Mouse (Mus musculus) MEL (cell line): Measurements from ENCODE around the gene Racgap1. TPM values are rescaled to one million over a fixed set of nuclear protein-coding genes. Genes with fewer than 3 reads are reported as not detected.

Source experiments
- DNase-seq: peaks from one replicate; pipeline ENCODE4 v3.0.0; 2011; ENCODE audit warnings: low read depth, low spot score
- H3K27ac ChIP-seq: 2 replicates; pipeline ENCODE4 v1.5.1; 2012; ENCODE audit warnings: low read depth, mild to moderate bottlenecking, control low read depth, low read length, moderate library complexity; ENCODE audit not compliant: control insufficient read depth
- H3K27me3 ChIP-seq, 2 experiments: fragments of 150-350 bp in 1 of 2; sonication (generic) in 1 of 2; 2 replicates each; pipeline ENCODE4 v1.6.1; 2012; ENCODE audit warnings: low read length in 2 of 2, mild to moderate bottlenecking in 2 of 2, improper control_type of control experiment in 1 of 2, moderate library complexity in 1 of 2; ENCODE audit not compliant: insufficient read depth in 2 of 2, control insufficient read depth in 1 of 2
- H3K36me3 ChIP-seq, 2 experiments: 2 replicates each; pipeline ENCODE4 v1.6.1; 2012 to 2014; ENCODE audit warnings: low read length in 2 of 2, improper control_type of control experiment in 1 of 2, inconsistent platforms in 1 of 2, mild to moderate bottlenecking in 1 of 2; ENCODE audit not compliant: insufficient read depth in 2 of 2, control insufficient read depth in 1 of 2
- H3K4me1 ChIP-seq, 2 experiments: fragments of 150-350 bp in 1 of 2; sonication (generic) in 1 of 2; 2 replicates each; pipeline ENCODE4 v1.6.1; 2012; ENCODE audit warnings: low read length in 2 of 2, improper control_type of control experiment in 1 of 2, mild to moderate bottlenecking in 1 of 2; ENCODE audit not compliant: insufficient read depth in 2 of 2, control insufficient read depth in 1 of 2
- H3K4me3 ChIP-seq, 2 experiments: fragments of 150-350 bp in 1 of 2; sonication (generic) in 1 of 2; 2 replicates each; pipeline ENCODE4 v1.5.1; 2012; ENCODE audit warnings: low read depth in 2 of 2, low read length in 2 of 2, mild to moderate bottlenecking in 2 of 2, moderate library complexity in 2 of 2, control low read depth in 1 of 2, improper control_type of control experiment in 1 of 2; ENCODE audit not compliant: control insufficient read depth in 1 of 2, insufficient read depth in 1 of 2
- H3K79me2 ChIP-seq: 2 replicates; pipeline ENCODE4 v1.6.1; 2012; ENCODE audit warnings: mild to moderate bottlenecking, low read length, moderate library complexity; ENCODE audit not compliant: control insufficient read depth, poor library complexity, insufficient read depth
- H3K9ac ChIP-seq: 2 replicates; pipeline ENCODE4 v1.6.1; 2012; ENCODE audit warnings: low read depth, mild to moderate bottlenecking, control low read depth, low read length, moderate library complexity; ENCODE audit not compliant: control insufficient read depth, poor library complexity, severe bottlenecking
- H3K9me3 ChIP-seq: fragments of 150-350 bp; sonication (generic); replicated peaks from 2 replicates; pipeline ENCODE4 v1.6.1; 2012; ENCODE audit warnings: mild to moderate bottlenecking, low read length, improper control_type of control experiment, moderate library complexity; ENCODE audit not compliant: insufficient read depth
- ELF1 ChIP-seq: IDR thresholded peaks from 2 replicates; pipeline ENCODE4 v1.6.1; 2014; ENCODE audit warnings: low read depth, mild to moderate bottlenecking, inconsistent platforms, low read length, improper control_type of control experiment, moderate library complexity
- EP300 ChIP-seq, 2 experiments: IDR thresholded peaks; 2 replicates each; pipeline ENCODE4 v1.6.1; 2011; ENCODE audit warnings: improper control_type of control experiment in 2 of 2, low read length in 2 of 2, low read depth in 1 of 2, mild to moderate bottlenecking in 1 of 2
- GATA1 ChIP-seq: IDR thresholded peaks from 2 replicates; pipeline ENCODE4 v1.6.1; 2011; ENCODE audit warnings: low read depth, low read length, improper control_type of control experiment
- RAD21 ChIP-seq: IDR thresholded peaks from 2 replicates; pipeline ENCODE4 v1.6.1; 2011; ENCODE audit warnings: mild to moderate bottlenecking, low read depth, low read length, improper control_type of control experiment
- SIN3A ChIP-seq: IDR thresholded peaks from 2 replicates; pipeline ENCODE4 v1.6.1; 2012; ENCODE audit warnings: low read length, improper control_type of control experiment, inconsistent platforms
- TBP ChIP-seq: IDR thresholded peaks from 2 replicates; pipeline ENCODE4 v1.8.0; 2011; ENCODE audit warnings: low read depth, low read length, improper control_type of control experiment
- USF2 ChIP-seq, 2 experiments: IDR thresholded peaks; 2 replicates each; pipeline ENCODE4 v1.6.1; 2011 to 2012; ENCODE audit warnings: improper control_type of control experiment in 2 of 2, low read length in 2 of 2, borderline replicate concordance in 1 of 2, inconsistent platforms in 1 of 2, low read depth in 1 of 2, mild to moderate bottlenecking in 1 of 2; ENCODE audit not compliant: insufficient read depth in 1 of 2
- polyA plus RNA-seq, 2 experiments: library from polyadenylated mRNA; stranded (reverse) in 1 of 2; unstranded in 1 of 2; fragments of >175 nt in 1 of 2; fragments of >200 nt in 1 of 2; gene quantifications; 2 replicates each; pipeline versions ENCODE4 v1.2.1 to v1.2.4; 2012; ENCODE audit warnings: low replicate concordance in 2 of 2, low read depth in 1 of 2; ENCODE audit not compliant: insufficient read length in 2 of 2, insufficient read depth in 1 of 2, missing spikeins in 1 of 2
- total RNA-seq: library from RNA; depleted of rRNA; stranded (reverse); fragments of 300-350 nt; gene quantifications from 2 replicates; pipeline ENCODE4 v1.2.3, GENCODE M21; 2012; rRNA removed

Racgap1 gene
- total and polyA plus RNA-seq, 3 experiments, result 126 to 367 (median 149) TPM

DNA sequence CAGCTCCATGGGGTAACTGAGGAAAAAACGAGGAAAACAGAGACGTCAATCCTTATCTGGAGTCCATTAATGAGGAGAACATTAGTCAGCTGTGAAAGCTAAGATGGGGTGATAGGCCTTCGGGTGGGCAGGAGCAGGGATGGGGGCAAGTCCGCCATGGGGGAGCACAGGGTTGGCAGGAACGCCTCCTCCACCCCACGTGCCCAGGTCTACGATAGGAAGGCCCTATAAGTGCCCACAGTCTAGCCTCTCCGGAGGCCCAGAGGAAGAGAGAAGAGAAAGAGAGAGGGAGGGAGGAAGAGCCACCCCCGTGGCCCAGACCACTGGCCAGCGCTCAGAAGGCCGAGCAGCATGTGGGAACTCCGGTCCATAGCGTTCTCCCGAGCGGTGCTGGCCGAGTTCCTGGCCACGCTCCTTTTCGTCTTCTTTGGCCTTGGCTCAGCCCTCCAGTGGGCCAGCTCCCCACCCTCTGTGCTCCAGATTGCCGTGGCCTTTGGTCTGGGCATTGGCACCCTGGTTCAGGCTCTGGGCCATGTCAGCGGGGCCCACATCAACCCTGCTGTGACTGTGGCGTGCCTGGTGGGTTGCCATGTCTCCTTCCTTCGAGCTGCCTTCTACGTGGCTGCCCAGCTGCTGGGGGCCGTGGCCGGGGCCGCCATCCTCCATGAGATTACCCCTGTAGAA lies 72.5 kb downstream of the Racgap1 start, which contains the start of gene Aqp2:
TSS of gene Aqp2 (plus strand) at position 254 of the 684 bp plus-strand sequence.
- TF ChIP-seq TBP, result no peak
- no peak for TF ChIP-seq RAD21
- no peak for TF ChIP-seq ELF1
- no peak for TF ChIP-seq EP300 (IDR thresholded peaks at IDR 0.05; ENCODE audit: low read depth in 1 of 2, low read length in 2 of 2)
- TF ChIP-seq GATA1, result no peak
- no peak for TF ChIP-seq USF2 (IDR thresholded peaks at IDR 0.05; ENCODE audit: borderline replicate concordance in 1 of 2, insufficient read depth in 1 of 2, low read depth in 1 of 2, low read length in 2 of 2)
- TF ChIP-seq SIN3A, result no peak
- TF ChIP-seq, all 39 proteins: peak for 0
- no peaks in the 10 kb centered on the region for H3K36me3 ChIP-seq
- H3K9ac ChIP-seq, result no peak within 1 kb of the TSS
- H3K79me2 ChIP-seq, result no peaks in the 10 kb centered on the region
- no peak for DNase-seq
- no peaks in the 10 kb centered on the region for H3K9me3 ChIP-seq
- H3K27ac ChIP-seq, result no peak within 1 kb of the TSS
- H3K27me3 ChIP-seq, result peaks cover 23 to 30% of the 10 kb centered on the region in 2 experiments
- H3K4me1 ChIP-seq, result no peaks in the 10 kb centered on the region
- H3K4me3 ChIP-seq, result no peak within 1 kb of the TSS

Other genes starting within 250 kb of the Racgap1 start
- 2.5 and 3.3 TPM in 2 replicates for gene Nckap5l, start 193.9 kb downstream of the Racgap1 start, total RNA-seq
- 10 to 100 TPM in 1 of 2 experiments, not detected in 1; 14.1 TPM for gene Nckap5l, start 193.9 kb downstream of the Racgap1 start, polyA plus RNA-seq
- 7.8 and 8.8 TPM in 2 replicates for gene Bcdin3d, start 176.9 kb downstream of the Racgap1 start, total RNA-seq
- gene Bcdin3d, start 176.9 kb downstream of the Racgap1 start, polyA plus RNA-seq, result 10 to 100 TPM; 13.7 to 31.3 TPM
- gene Faim2, start 123.5 kb downstream of the Racgap1 start, total RNA-seq, result 0.08 and 0.10 TPM in 2 replicates
- under 1 TPM in 1 of 2 experiments, not detected in 1; 0.06 TPM for gene Faim2, start 123.5 kb downstream of the Racgap1 start, polyA plus RNA-seq
- gene Aqp2, start 72.6 kb downstream of the Racgap1 start, total RNA-seq, result not detected in 2 replicates
- gene Aqp2, start 72.6 kb downstream of the Racgap1 start, polyA plus RNA-seq, result not detected
- not detected in 2 replicates for gene Aqp5, start 60.9 kb downstream of the Racgap1 start, total RNA-seq
- gene Aqp5, start 60.9 kb downstream of the Racgap1 start, polyA plus RNA-seq, result not detected
- gene Aqp6, start 50.3 kb downstream of the Racgap1 start, total RNA-seq, result not detected in 2 replicates
- not detected for gene Aqp6, start 50.3 kb downstream of the Racgap1 start, polyA plus RNA-seq
- gene Asic1, start 18.7 kb upstream of the Racgap1 start, total RNA-seq, result 0.08 TPM in 1 of 2 replicates, not detected in the other
- 1 to 10 TPM in 1 of 2 experiments, not detected in 1; 1.0 TPM for gene Asic1, start 18.7 kb upstream of the Racgap1 start, polyA plus RNA-seq
- 19.5 and 20.1 TPM in 2 replicates for gene Smarcd1, start 50.5 kb upstream of the Racgap1 start, total RNA-seq
- gene Smarcd1, start 50.5 kb upstream of the Racgap1 start, polyA plus RNA-seq, result 100 to 1,000 TPM in 1 of 2 experiments, 10 to 100 TPM in 1; 72.5 to 247 TPM
- 1.7 and 2.1 TPM in 2 replicates for gene Gm17349, start 53.8 kb upstream of the Racgap1 start, total RNA-seq
- gene Gm17349, start 53.8 kb upstream of the Racgap1 start, polyA plus RNA-seq, result not detected
- 0.13 and 0.23 TPM in 2 replicates for gene Gpd1, start 65.9 kb upstream of the Racgap1 start, total RNA-seq
- under 1 TPM in 1 of 2 experiments, not detected in 1; 0.52 TPM for gene Gpd1, start 65.9 kb upstream of the Racgap1 start, polyA plus RNA-seq
- gene Cox14, start 74.0 kb upstream of the Racgap1 start, total RNA-seq, result 117 and 125 TPM in 2 replicates
- gene Cox14, start 74.0 kb upstream of the Racgap1 start, polyA plus RNA-seq, result 100 to 1,000 TPM in 1 of 2 experiments, not detected in 1; 113 TPM
- gene Cers5, start 121.2 kb upstream of the Racgap1 start, total RNA-seq, result 21.8 and 31.5 TPM in 2 replicates
- gene Cers5, start 121.2 kb upstream of the Racgap1 start, polyA plus RNA-seq, result 10 to 100 TPM in 1 of 2 experiments, not detected in 1; 43.5 TPM
- 0.88 and 1.1 TPM in 2 replicates for gene Lima1, start 223.8 kb upstream of the Racgap1 start, total RNA-seq
- gene Lima1, start 223.8 kb upstream of the Racgap1 start, polyA plus RNA-seq, result 1 to 10 TPM in 1 of 2 experiments, not detected in 1; 7.9 TPM